Mouse (Mus musculus): Measurements from ENCODE around the gene Cbr2.

- TF ChIP-seq CTCF (IDR thresholded peaks at IDR 0.05; ENCODE audit: control insufficient read depth, insufficient read depth, insufficient read length), result no peak
- no peak for TF ChIP-seq MAX (IDR thresholded peaks at IDR 0.05)
- no peak for TF ChIP-seq MYOG (IDR thresholded peaks at IDR 0.05; ENCODE audit: control insufficient read depth, extremely low read depth, insufficient read length)
- TF ChIP-seq CEBPB (IDR thresholded peaks at IDR 0.05; ENCODE audit: low read depth), result no peak
- no peak for TF ChIP-seq USF1 (IDR thresholded peaks at IDR 0.05; ENCODE audit: low read depth)
- TF ChIP-seq FOSL1 (IDR thresholded peaks at IDR 0.05; ENCODE audit: insufficient read depth, low read length, poor library complexity, severe bottlenecking), result no peak
- TF ChIP-seq MYOD1 (IDR thresholded peaks at IDR 0.05; ENCODE audit: control insufficient read depth, insufficient read length, low read depth), result no peak
Measured at GRCm38 (mm10) chr11:120709551-120709950, 22.4 kb downstream of the Cbr2 start.

Data from C2C12 (cell line).